Mouse (Mus musculus): ENCODE measurements at regions not wholly inside any gene's neighbourhood (a gene's known extent, or its start where the extent isn't known, plus 50 kb on each side); places are given as distances from the start of the nearest gene placed in this dataset.

DNA sequence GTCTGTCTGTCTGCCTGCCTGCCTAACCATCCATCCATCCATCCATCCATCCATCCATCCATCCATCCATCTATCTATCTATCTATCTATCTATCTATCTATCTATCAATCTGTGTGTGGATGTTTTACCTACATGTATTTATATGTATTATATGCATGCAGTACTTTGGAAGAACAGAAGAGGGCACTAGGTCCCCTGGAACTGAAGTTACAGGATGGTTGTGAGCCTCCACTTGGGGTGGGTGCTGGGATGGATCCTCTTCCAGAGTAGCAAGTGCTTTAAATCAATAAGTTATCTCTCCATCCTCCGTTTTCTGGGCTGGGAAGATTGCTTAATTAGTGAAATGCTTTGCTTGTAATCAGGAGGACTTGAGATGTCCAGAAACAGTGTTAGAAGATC lies 54.6 kb upstream of the Medag start:
- 96% methylated on average over 1 of the region's 1 CpGs for WGBS

More for the DNA sequence above, 54.6 kb upstream of the Medag start:
- no peak overlapping the region for H3K4me2 ChIP-seq
- H3K4me3 ChIP-seq (replicated peaks): no peak overlapping the region
- ATAC-seq (ENCODE audit: low FRiP score): no peak
- H3K9me3 ChIP-seq: peaks cover 12% of the 10 kb centered on the region; the same call in 1 of the 2 replicates
- no peaks in the 10 kb centered on the region for H3K36me3 ChIP-seq (replicated peaks)
- peaks cover 17% of the 10 kb centered on the region for H3K4me1 ChIP-seq
- H3K9ac ChIP-seq: no peak overlapping the region
- H3K27ac ChIP-seq: no peak overlapping the region
- H3K27me3 ChIP-seq: no peaks in the 10 kb centered on the region
